Mouse (Mus musculus): ENCODE results near the gene Cox4i2. TPM values are rescaled to one million over a fixed set of nuclear protein-coding genes. Genes with fewer than 3 reads are reported as not detected.

Cox4i2 gene
- polyA plus RNA-seq, 1 experiment from 2014 or later, result 5.2 TPM

DNA sequence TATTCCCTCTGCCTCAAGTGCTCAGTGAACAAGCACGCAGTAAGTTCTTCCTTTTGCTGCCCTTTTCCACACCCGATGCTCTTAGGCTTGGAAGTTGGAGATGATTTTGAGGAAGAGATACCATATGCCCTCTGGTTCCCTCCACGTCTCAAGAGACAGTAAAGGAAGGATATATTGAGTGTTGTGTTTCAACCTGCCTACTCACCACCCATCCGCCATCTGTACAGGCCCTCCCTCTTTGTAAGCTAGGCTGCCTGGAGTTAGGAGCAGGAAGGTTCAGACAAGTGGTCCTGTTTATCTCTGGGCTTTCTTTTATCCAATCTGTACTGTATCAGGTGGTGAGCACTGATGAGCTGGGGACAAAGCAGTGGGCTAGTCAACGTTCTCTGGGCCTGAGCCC, 39.4 kb downstream of the Cox4i2 start:
- Histone ChIP-seq H3K36me3 (replicated peaks) (no peaks in the 10 kb centered on the region), H3K27me3 (replicated peaks) (no peaks in the 10 kb centered on the region)
- no peak for ATAC-seq (replicated peaks)

GRCm38 (mm10) chr2:152794281-152794827, 40.4 kb downstream of the Cox4i2 start:
- no peaks in the 10 kb centered on the region for H3K9me3 ChIP-seq
- H3K4me3 ChIP-seq, result no peak overlapping the region
- ATAC-seq (replicated peaks), result no peak
- WGBS, result 74% methylated on average over 9 of the region's 9 CpGs
- no peaks in the 10 kb centered on the region for H3K36me3 ChIP-seq (replicated peaks)
- H3K4me1 ChIP-seq, result peaks cover 8% of the 10 kb centered on the region; the same call in 1 of the 2 replicates
- no peak overlapping the region for H3K9ac ChIP-seq
- H3K27me3 ChIP-seq (replicated peaks), result no peaks in the 10 kb centered on the region
- no peak overlapping the region for H3K4me2 ChIP-seq
- no peak overlapping the region for H3K27ac ChIP-seq

More for the DNA sequence above, 39.4 kb downstream of the Cox4i2 start:
- no peaks in the 10 kb centered on the region for H3K9me3 ChIP-seq
- H3K4me2 ChIP-seq, result no peak overlapping the region
- peaks cover 8% of the 10 kb centered on the region; the same call in 1 of the 2 replicates for H3K4me1 ChIP-seq
- no peak overlapping the region for H3K4me3 ChIP-seq
- WGBS, result 95% methylated on average over 5 of the region's 5 CpGs
- H3K27ac ChIP-seq, result no peak overlapping the region
- no peak overlapping the region for H3K9ac ChIP-seq

GRCm38 (mm10) chr2:152797589-152797988, 43.6 kb downstream of the Cox4i2 start:
- Histone ChIP-seq H3K36me3 (replicated peaks) (no peaks in the 10 kb centered on the region), H3K9me3 (no peaks in the 10 kb centered on the region), H3K4me3 (no peak overlapping the region), H3K27ac (no peak overlapping the region), H3K27me3 (replicated peaks) (no peaks in the 10 kb centered on the region), H3K4me1 (0 out of 2 replicates have a peak, but pooled peaks cover 3% of the 10 kb centered on the region), H3K4me2 (no peak overlapping the region), H3K9ac (no peak overlapping the region)
- 95% methylated on average over 1 of the region's 1 CpGs for WGBS
- no peak for ATAC-seq (replicated peaks)

DNA sequence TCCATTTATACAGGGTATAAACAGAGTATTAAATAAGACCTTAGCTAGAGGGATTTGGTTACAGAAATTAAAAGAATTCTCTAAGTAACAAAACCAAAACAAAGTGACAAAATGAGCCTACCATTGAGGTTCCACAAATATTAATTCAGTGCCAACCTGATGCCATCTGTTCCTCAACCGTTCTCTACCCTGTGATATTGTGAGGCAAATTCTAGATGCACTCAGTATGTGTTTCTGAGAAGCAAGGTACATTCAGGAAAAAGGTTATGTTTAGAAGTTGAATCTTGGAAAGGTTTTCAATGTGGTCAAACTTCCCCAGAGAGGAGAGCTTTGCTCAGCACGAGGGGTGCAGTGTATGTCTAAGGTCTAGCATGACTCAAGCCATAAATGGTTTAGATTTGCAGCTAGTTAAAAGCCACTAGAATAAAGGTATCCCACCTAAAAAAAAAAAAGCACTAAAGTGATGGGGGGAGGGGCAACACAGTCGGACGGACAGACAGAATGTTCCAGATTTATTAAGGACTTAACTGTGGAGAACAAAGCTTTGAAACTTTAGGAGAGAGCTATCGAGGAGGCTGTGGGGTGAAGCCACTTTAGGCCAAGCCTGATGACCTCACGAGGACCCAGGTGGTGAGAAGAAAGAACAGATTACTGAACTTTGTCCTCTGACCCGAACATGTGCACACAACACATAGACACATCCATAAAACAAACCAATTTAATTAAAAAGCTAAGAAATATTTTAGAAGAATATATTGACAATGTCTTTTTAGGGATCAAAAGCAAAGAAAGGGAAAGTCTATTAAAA, 46.2 kb downstream of the Cox4i2 start:
- Histone ChIP-seq H3K4me2 (no peak overlapping the region), H3K27ac (no peak overlapping the region), H3K9ac (no peak overlapping the region), H3K4me1 (peaks cover 12% of the 10 kb centered on the region), H3K4me3 (no peak overlapping the region), H3K36me3 (replicated peaks) (no peaks in the 10 kb centered on the region), H3K9me3 (no peaks in the 10 kb centered on the region), H3K27me3 (replicated peaks) (no peaks in the 10 kb centered on the region)
- WGBS, result 87% methylated on average over 7 of the region's 7 CpGs
- ATAC-seq (replicated peaks), result no peak

DNA sequence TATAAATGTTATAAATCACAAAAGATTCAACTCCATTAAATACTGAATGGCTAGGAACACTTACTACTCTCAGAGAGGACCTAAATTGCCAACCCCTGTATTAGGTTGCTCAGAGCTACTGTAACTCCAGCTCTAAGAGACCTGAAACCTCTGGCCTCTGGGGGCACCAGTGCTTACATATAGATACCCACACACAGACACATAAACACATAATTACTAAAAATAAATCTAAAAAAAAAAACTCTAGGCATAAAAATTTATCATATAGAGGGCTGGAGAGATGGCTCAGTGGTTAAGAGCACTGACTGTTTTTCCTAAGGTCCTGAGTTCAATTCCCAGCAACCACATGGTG, 46.8 kb downstream of the Cox4i2 start:
- H3K27ac ChIP-seq, result no peak overlapping the region
- H3K9ac ChIP-seq, result no peak overlapping the region
- H3K27me3 ChIP-seq (replicated peaks), result no peaks in the 10 kb centered on the region
- peaks cover 18% of the 10 kb centered on the region for H3K4me1 ChIP-seq
- H3K9me3 ChIP-seq, result no peaks in the 10 kb centered on the region
- ATAC-seq (replicated peaks), result no peak
- no peak overlapping the region for H3K4me3 ChIP-seq
- no peaks in the 10 kb centered on the region for H3K36me3 ChIP-seq (replicated peaks)
- no peak overlapping the region for H3K4me2 ChIP-seq

DNA sequence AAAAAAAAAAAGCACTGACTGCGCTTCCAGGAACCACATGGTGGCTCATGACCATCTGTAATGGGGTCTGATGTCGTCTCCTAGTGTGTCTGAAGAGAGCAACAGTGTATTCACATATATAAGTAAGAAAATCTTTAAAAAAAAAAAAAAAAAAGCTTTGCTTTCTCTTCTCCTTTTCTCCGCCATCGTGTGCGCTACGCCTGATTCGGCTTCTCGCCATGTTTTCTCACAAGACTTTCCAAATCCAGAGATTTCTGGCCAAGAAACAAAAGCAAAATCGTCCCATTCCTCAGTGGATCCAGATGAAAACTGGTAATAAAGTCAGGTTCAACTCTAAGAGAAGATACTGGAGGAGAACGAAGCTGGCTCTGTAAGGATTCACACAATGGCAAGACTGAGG, 48.3 kb downstream of the Cox4i2 start:
- Histone ChIP-seq H3K4me1 (peaks cover 23% of the 10 kb centered on the region), H3K4me3 (no peak overlapping the region), H3K9ac (no peak overlapping the region), H3K36me3 (replicated peaks) (no peaks in the 10 kb centered on the region), H3K9me3 (no peaks in the 10 kb centered on the region), H3K27ac (no peak overlapping the region), H3K27me3 (replicated peaks) (no peaks in the 10 kb centered on the region), H3K4me2 (no peak overlapping the region)
- ATAC-seq (replicated peaks), result no peak
- WGBS, result 93% methylated on average over 10 of the region's 10 CpGs

DNA sequence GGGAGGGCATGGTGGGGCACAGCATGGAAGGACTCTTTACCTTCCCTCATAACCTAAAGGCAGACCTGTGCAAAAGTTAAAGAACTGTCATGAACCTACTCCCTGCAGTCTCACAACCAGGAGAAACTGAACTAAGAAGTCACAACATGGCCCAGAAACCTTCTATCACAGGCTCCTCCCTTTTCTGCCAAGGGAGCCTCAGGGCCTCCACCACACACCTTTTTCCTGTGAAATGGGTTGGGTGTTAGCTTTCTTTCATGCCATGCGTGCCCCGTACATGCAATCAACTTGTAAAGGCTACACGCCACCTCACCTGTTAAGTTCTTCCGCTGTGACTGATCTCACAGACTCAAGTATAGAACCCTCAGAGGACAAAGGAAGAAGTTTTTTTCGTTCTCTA, 49.1 kb downstream of the Cox4i2 start:
- Histone ChIP-seq H3K4me1 (peaks cover 23% of the 10 kb centered on the region), H3K4me2 (no peak overlapping the region), H3K27me3 (replicated peaks) (no peaks in the 10 kb centered on the region), H3K9ac (no peak overlapping the region), H3K27ac (no peak overlapping the region), H3K9me3 (no peaks in the 10 kb centered on the region), H3K36me3 (replicated peaks) (no peaks in the 10 kb centered on the region), H3K4me3 (no peak overlapping the region)
- WGBS, result 87% methylated on average over 5 of the region's 5 CpGs
- ATAC-seq (replicated peaks), result no peak

- Histone ChIP-seq H3K27me3 (replicated peaks) (no peaks in the 10 kb centered on the region), H3K9me3 (no peaks in the 10 kb centered on the region), H3K27ac (no peak overlapping the region), H3K4me2 (no peak overlapping the region), H3K4me3 (no peak overlapping the region), H3K4me1 (peaks cover 23% of the 10 kb centered on the region), H3K9ac (no peak overlapping the region), H3K36me3 (replicated peaks) (no peaks in the 10 kb centered on the region)
- WGBS, result 3% methylated on average over 6 of the region's 6 CpGs
- 0 out of 2 replicates have a peak, but pooled peaks have one; percentile 33 for ATAC-seq (replicated peaks)
These were observed 50.6 kb downstream of the Cox4i2 start for GRCm38 (mm10) chr2:152804408-152805110.

GRCm38 (mm10) chr2:152805111-152805490, 51.1 kb downstream of the Cox4i2 start:
- H3K27me3 ChIP-seq (replicated peaks), result no peaks in the 10 kb centered on the region
- 0 out of 2 replicates have a peak overlapping the region, but pooled peaks have one; percentile 25 for H3K27ac ChIP-seq
- peaks cover 23% of the 10 kb centered on the region for H3K4me1 ChIP-seq
- no peak overlapping the region for H3K9ac ChIP-seq
- no peak overlapping the region for H3K4me3 ChIP-seq
- no peak overlapping the region for H3K4me2 ChIP-seq
- H3K36me3 ChIP-seq (replicated peaks), result no peaks in the 10 kb centered on the region
- WGBS, result 41% methylated on average over 5 of the region's 5 CpGs
- no peak for ATAC-seq (replicated peaks)
- H3K9me3 ChIP-seq, result no peaks in the 10 kb centered on the region

GRCm38 (mm10) chr2:152806037-152806436, 52.1 kb downstream of the Cox4i2 start:
- no peaks in the 10 kb centered on the region for H3K36me3 ChIP-seq (replicated peaks)
- no peak for ATAC-seq (replicated peaks)
- 85% methylated on average over 2 of the region's 2 CpGs for WGBS
- no peak overlapping the region for H3K4me3 ChIP-seq
- H3K4me1 ChIP-seq, result peaks cover 23% of the 10 kb centered on the region
- H3K9me3 ChIP-seq, result no peaks in the 10 kb centered on the region
- H3K27ac ChIP-seq, result no peak overlapping the region
- H3K9ac ChIP-seq, result no peak overlapping the region
- H3K4me2 ChIP-seq, result no peak overlapping the region
- no peaks in the 10 kb centered on the region for H3K27me3 ChIP-seq (replicated peaks)

- H3K4me2 ChIP-seq, result no peak overlapping the region
- no peaks in the 10 kb centered on the region for H3K36me3 ChIP-seq (replicated peaks)
- no peak overlapping the region for H3K27ac ChIP-seq
- WGBS, result 85% methylated on average over 3 of the region's 3 CpGs
- peaks cover 28% of the 10 kb centered on the region for H3K4me1 ChIP-seq
- no peak overlapping the region for H3K4me3 ChIP-seq
- no peak overlapping the region for H3K9ac ChIP-seq
- H3K27me3 ChIP-seq (replicated peaks), result no peaks in the 10 kb centered on the region
- no peak for ATAC-seq (replicated peaks)
- H3K9me3 ChIP-seq, result no peaks in the 10 kb centered on the region
These were observed 54.2 kb downstream of the Cox4i2 start for GRCm38 (mm10) chr2:152808178-152808577.

GRCm38 (mm10) chr2:152810158-152810941, 56.4 kb downstream of the Cox4i2 start:
- WGBS, result 93% methylated on average over 5 of the region's 5 CpGs
- Histone ChIP-seq H3K27ac (no peak overlapping the region), H3K9ac (no peak overlapping the region), H3K27me3 (replicated peaks) (no peaks in the 10 kb centered on the region), H3K9me3 (no peaks in the 10 kb centered on the region), H3K36me3 (replicated peaks) (no peaks in the 10 kb centered on the region), H3K4me3 (no peak overlapping the region), H3K4me1 (peaks cover 14% of the 10 kb centered on the region), H3K4me2 (no peak overlapping the region)
- no peak for ATAC-seq (replicated peaks)

All from midbrain, embryonic 15.5 days (tissue).